Mouse (Mus musculus) Patski (cell line): ENCODE measurements around the gene Sertad3. TPM values are rescaled to one million over a fixed set of nuclear protein-coding genes. Genes with fewer than 3 reads are reported as not detected.

Experiments used
- ATAC-seq: fragments of 100-300 bp; one replicate; pipeline ENCODE4 v1.8.0; 2021
- CTCF ChIA-PET: fragments of 350-600 bp; sonication (Branson Sonifier 250); formaldehyde crosslinking; loops from one replicate; lab custom pipeline; 2022; ENCODE audit warnings: inconsistent platforms; lab: Charles Lee
- POLR2A ChIA-PET: fragments of 350-600 bp; sonication (Branson Sonifier 250); formaldehyde crosslinking; loops from one replicate; lab custom pipeline; 2022; ENCODE audit warnings: antibody characterized with exemption, inconsistent platforms; lab: Charles Lee
- DNase-seq: peaks from one replicate; pipeline ENCODE4 v3.0.0-alpha.2; 2011; ENCODE audit warnings: low read depth, low spot score
- H3K27me3 ChIP-seq: fragments of 371-371 bp; one replicate; pipeline ENCODE4 v1.5.1; 2021
- CTCF ChIP-seq: fragments of 100-300 bp; IDR thresholded peaks from one replicate; pipeline ENCODE4 v1.5.1; 2021
- in situ Hi-C: fragments of 300-500 bp; cut with MboI; formaldehyde crosslinking; loops from 3 replicates; pipeline ENCODE4 v1.11.1; 2018; ENCODE audit warnings: low pct_unique_long_range_greater_than_20kb, mixed read lengths
- polyA plus RNA-seq: library from polyadenylated mRNA; unstranded; gene quantifications from one replicate; pipeline ENCODE4 v1.2.3, GENCODE M21; 2021

Sertad3 gene
- polyA plus RNA-seq, 1 experiment from 2014 or later: 9.1 TPM

GRCm38 (mm10) chr7:27507711-27508647 is 34.4 kb downstream of the Sertad3 start:
- ChIA-PET POLR2A (interaction anchor here (0.6 to 3.6 kb wide), 7 partner anchors 8 to 34 kb away, joined by 3 to 20 read pairs (median 3); partner anchors contain the start of gene Sertad1), CTCF (interaction anchor here (1.0 to 2.8 kb wide), 8 partner anchors 11 to 87 kb away, joined by 3 to 16 read pairs (median 5); partner anchors contain the start of genes 2310022A10Rik and Pld3)
- ATAC-seq (peak; percentile 85), DNase-seq (peak; percentile 84)
- no peaks in the 10 kb centered on the region for H3K27me3 ChIP-seq
- in situ Hi-C loops: loop anchor here (5.0 kb wide), 1 partner anchor 61 kb away; the partner anchor contains the start of genes Blvrb and Sptbn4
- TF ChIP-seq CTCF: no peak

DNA sequence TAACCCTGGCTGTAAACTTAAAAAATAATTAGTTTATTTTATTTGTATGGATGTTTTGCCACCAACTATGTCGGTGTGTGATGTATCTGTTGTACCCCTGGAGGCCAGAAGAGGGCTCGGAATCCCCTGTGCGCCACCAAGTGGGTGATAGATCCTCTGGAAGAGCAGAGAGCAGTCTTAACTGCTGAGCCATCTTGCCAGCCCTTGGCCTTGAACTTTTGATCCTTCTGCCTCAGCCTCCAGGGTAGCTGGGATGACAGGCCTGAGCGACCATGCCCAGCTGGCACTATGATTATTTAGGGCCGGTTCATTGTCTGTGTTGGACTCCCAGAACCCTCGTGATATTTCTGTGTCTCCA is 35.1 kb downstream of the Sertad3 start:
- TF ChIP-seq CTCF: peak; percentile 92
- in situ Hi-C loops: loop anchor here (5.0 kb wide), 1 partner anchor 61 kb away; the partner anchor contains the start of genes Blvrb and Sptbn4
- POLR2A ChIA-PET: interaction anchor here (0.9 to 3.6 kb wide), 5 partner anchors 8 to 34 kb away, joined by 3 to 20 read pairs (median 3); no protein-coding TSS in a partner anchor
- DNase-seq (no peak), ATAC-seq (peak; percentile 75)
- no peaks in the 10 kb centered on the region for H3K27me3 ChIP-seq
- CTCF ChIA-PET: interaction anchor here (1.0 to 2.8 kb wide), 9 partner anchors 10 to 179 kb away, joined by 3 to 16 read pairs (median 4); partner anchors contain the start of genes 2310022A10Rik and Pld3

DNA sequence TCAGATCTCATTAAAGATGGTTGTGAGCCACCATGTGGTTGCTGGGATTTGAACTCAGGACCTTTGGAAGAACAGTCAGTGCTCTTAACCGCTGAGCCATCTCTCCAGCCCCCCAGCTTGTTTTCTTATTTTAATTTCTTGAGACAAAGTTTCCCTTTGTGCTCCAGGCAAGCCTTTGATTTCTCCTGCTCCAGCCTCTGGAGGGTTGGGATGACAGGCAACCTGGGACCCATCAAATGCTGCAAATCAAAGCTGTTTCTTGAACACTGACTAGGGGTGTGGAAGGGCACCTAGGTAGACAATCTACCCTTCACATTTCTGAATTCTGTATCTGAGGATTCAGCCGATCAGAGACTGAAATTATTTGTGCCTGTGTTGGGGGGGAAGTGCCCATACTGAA is 37.2 kb downstream of the Sertad3 start:
- in situ Hi-C loops: no loop called here
- ATAC-seq: no peak
- POLR2A ChIA-PET: interaction anchor here (0.7 kb wide), 1 partner anchor 108 kb away, joined by 3 read pairs; no protein-coding TSS in a partner anchor
- TF ChIP-seq CTCF: no peak
- no peak for DNase-seq
- CTCF ChIA-PET: interaction anchor here (1.3 kb wide), 1 partner anchor 10 kb away, joined by 3 read pairs; no protein-coding TSS in a partner anchor
- no peaks in the 10 kb centered on the region for H3K27me3 ChIP-seq

GRCm38 (mm10) chr7:27514961-27515360 is 41.4 kb downstream of the Sertad3 start:
- DNase-seq (no peak), ATAC-seq (no peak)
- CTCF ChIA-PET: interaction anchor here (3.7 kb wide), 1 partner anchor 12 kb away, joined by 17 read pairs; no protein-coding TSS in a partner anchor
- POLR2A ChIA-PET: no interaction called here
- TF ChIP-seq CTCF: no peak
- in situ Hi-C loops: no loop called here
- H3K27me3 ChIP-seq: no peaks in the 10 kb centered on the region

GRCm38 (mm10) chr7:27518314-27518713 is 44.7 kb downstream of the Sertad3 start:
- TF ChIP-seq CTCF: no peak
- no peak for DNase-seq
- ChIA-PET CTCF (interaction anchor here (1.8 to 4.2 kb wide), 3 partner anchors 8 to 81 kb away, joined by 7 to 14 read pairs (median 11); no protein-coding TSS in a partner anchor), POLR2A (interaction anchor here (1.1 to 1.6 kb wide), 2 partner anchors 8 to 9 kb away, joined by 3 to 5 read pairs; no protein-coding TSS in a partner anchor)
- in situ Hi-C loops: no loop called here
- no peak for ATAC-seq
- no peaks in the 10 kb centered on the region for H3K27me3 ChIP-seq

- CTCF ChIA-PET: interaction anchor here (0.8 to 4.2 kb wide), 2 partner anchors 10 to 12 kb away, joined by 3 to 14 read pairs; no protein-coding TSS in a partner anchor
- POLR2A ChIA-PET: no interaction called here
- DNase-seq (no peak), ATAC-seq (no peak)
- no peaks in the 10 kb centered on the region for H3K27me3 ChIP-seq
- TF ChIP-seq CTCF: no peak
- in situ Hi-C loops: no loop called here
Measured at GRCm38 (mm10) chr7:27520104-27520503, 46.5 kb downstream of the Sertad3 start.

DNA sequence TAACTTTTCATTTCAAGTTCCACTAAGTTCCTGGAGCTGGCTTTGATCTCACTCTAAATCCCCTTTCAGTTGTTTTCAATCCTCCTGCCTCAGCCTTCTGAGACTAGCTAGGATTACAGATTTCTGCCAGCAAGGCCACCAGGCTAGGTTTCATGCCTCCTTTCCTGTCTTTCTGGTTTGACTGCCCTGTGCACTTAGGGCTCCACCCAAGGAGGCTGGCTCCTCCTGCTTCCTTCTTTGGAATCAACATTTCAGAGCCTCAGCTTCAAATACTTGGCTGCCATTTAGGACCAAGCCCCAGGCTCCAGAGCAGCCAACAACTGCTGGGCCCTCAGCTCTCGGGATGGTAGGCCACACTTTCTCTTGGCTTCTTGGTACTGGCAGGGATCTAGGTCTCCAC is 47.0 kb downstream of the Sertad3 start:
- ATAC-seq: no peak
- ChIA-PET POLR2A (no interaction called here), CTCF (interaction anchor here (0.8 to 4.2 kb wide), 2 partner anchors 10 to 12 kb away, joined by 3 to 14 read pairs; no protein-coding TSS in a partner anchor)
- no peak for TF ChIP-seq CTCF
- in situ Hi-C loops: no loop called here
- no peak for DNase-seq
- no peaks in the 10 kb centered on the region for H3K27me3 ChIP-seq

DNA sequence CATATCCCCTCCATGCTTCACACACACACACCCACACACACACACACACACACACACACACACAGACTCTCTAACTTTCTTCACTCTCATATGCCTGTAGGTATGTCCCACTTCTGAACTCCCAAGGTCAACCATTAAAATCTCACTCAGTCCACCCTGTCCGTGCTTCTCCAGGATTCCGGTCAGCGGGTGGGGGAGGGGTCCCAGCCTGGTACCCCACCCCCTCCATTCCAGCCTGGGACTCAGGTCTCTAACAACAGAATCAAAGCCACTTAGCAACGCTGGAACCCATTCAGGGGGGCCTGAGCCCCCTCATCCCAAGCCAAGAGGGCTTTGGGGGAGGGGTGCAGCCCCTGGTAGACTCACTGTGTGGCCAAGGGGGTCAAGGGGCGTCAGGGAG is 49.4 kb downstream of the Sertad3 start, which contains the start of gene Hipk4:
Gene Hipk4 (plus strand): TSS at position 301 of the 400 bp plus-strand sequence.
- no peaks in the 10 kb centered on the region for H3K27me3 ChIP-seq
- TF ChIP-seq CTCF: no peak
- POLR2A ChIA-PET: no interaction called here
- CTCF ChIA-PET: no interaction called here
- ATAC-seq (no peak), DNase-seq (no peak)
- in situ Hi-C loops: no loop called here

DNA sequence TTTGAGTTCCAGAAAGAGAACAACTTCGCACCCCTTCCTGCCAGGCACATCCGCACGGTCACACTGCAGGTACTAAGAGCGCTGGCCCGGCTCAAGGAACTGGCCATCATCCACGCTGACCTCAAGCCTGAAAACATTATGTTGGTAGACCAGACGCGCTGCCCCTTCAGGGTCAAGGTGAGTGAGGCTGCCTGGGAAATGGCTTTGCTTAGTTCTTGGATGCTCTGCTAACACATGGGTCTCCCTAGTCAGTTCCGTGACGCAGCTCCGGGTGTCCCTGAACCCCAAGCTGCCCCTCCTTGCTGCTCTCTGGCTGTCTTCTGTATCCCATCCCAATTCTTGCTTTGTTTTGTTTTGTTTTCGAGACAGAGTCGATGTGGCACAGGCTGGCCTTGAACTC is 50.2 kb downstream of the Sertad3 start:
- no peaks in the 10 kb centered on the region for H3K27me3 ChIP-seq
- in situ Hi-C loops: no loop called here
- ATAC-seq (no peak), DNase-seq (no peak)
- ChIA-PET POLR2A (no interaction called here), CTCF (no interaction called here)
- TF ChIP-seq CTCF: no peak
